Comparison of ENCODE assay signal across 7 mouse cellular contexts in the genomic region with DNA sequence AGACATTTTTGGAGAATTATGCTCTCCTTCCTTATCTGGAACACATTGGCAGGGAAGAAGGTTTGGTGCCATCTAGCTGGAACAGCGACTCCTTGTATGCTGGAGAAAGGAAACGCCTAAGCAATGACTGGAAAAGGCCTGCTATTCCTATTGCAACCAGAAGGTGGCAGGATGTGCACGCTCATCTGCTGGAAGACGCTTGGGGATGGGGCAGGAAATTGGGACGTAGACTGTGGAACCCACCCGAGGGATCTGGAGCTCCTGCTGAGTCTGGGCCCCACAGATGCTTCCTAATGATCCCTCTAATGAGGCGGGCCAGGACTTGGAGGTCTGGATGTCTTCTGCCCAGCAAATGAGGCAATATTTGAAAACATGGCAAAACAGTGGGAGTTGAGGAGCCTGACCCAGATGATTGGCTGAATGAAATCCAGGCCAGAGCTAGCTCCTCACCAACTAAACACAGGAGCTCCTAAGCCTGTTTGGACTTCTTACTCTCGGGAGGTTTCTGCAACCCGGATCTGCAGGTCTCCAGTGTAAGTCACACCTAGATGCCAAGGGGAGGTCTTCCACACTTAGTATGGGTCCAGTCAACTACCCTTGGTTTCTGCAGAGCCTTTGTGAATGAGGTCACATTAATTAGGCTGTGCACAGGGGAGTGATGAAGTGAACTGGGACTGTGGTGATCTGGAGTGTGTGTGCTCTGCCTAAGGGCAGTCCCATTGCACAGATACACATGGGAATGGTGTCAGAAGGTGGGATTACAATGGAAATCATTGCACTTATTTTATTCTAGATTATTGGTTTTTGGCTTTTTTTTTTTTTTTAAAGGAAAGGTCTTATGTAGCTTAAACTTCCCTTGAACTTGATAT. TPM values are rescaled to one million over a fixed set of nuclear protein-coding genes. Genes with fewer than 3 reads are reported as not detected.
DNase-seq lines count a peak whose midpoint lies in the region; ATAC-seq and TF ChIP-seq lines count a peak whose summit lies in the region.

No protein-coding gene starts in this region.

- H3K4me2 ChIP-seq in forebrain, embryonic 13.5 days, result no peak overlapping the region
- peak overlapping the region; percentile 24 for H3K4me2 ChIP-seq in hindbrain, postnatal 0 days (ENCODE audit: low read depth, low read length)

- H3K4me1 ChIP-seq in forebrain, embryonic 13.5 days, result 0 out of 2 replicates have a peak, but pooled peaks cover 3% of the 10 kb centered on the region
- no peaks in the 10 kb centered on the region for H3K4me1 ChIP-seq in hindbrain, postnatal 0 days (ENCODE audit: insufficient read depth, low read length)

- WGBS in forebrain, embryonic 13.5 days, result 7% methylated on average over 9 of the region's 9 CpGs
- WGBS in hindbrain, postnatal 0 days, result 7% methylated on average over 9 of the region's 9 CpGs

- intact Hi-C loops in left cerebral cortex, adult 2 months (cut with DNase I), result loop anchor here (1.0 to 2.0 kb wide), 4 partner anchors 270 to 589 kb away; no protein-coding TSS in a partner anchor

- H3K27ac ChIP-seq in forebrain, embryonic 13.5 days, result no peak overlapping the region
- no peak overlapping the region for H3K27ac ChIP-seq in hindbrain, postnatal 0 days
- no peak overlapping the region for H3K27ac ChIP-seq in left cerebral cortex, adult 2 months

- no peak overlapping the region for H3K4me3 ChIP-seq in forebrain, embryonic 13.5 days
- no peak overlapping the region for H3K4me3 ChIP-seq in hindbrain, postnatal 0 days (ENCODE audit: low read length)
- no peak overlapping the region for H3K4me3 ChIP-seq in left cerebral cortex, adult 2 months

- ATAC-seq in cerebellum, adult (ENCODE audit: insufficient number of reproducible peaks, low FRiP score, low TSS enrichment), result peak; percentile 70
- ATAC-seq in forebrain, embryonic 13.5 days, result peak; percentile 77
- ATAC-seq in hindbrain, postnatal 0 days, result peak; percentile 77
- peak; percentile 70 for ATAC-seq in megakaryocyte-erythroid progenitor cell, adult 5-6 weeks (replicated peaks; ENCODE audit: low FRiP score, low TSS enrichment, poor library complexity, severe bottlenecking)

- DNase-seq in T-cell, adult 2 months (ENCODE audit: low spot score), result peak; percentile 23
- DNase-seq in hindbrain, postnatal 0 days (ENCODE audit: low spot score), result peak; percentile 91
- peak; percentile 76 to 83 for DNase-seq in left cerebral cortex, adult 2 months (ENCODE audit: extremely low spot score in 1 of 2, low spot score in 2 of 2)
- peak; percentile 61 to 68 for DNase-seq in right cerebral cortex, postnatal 36 days (ENCODE audit: low spot score in 2 of 2)

- peak; percentile 99 for TF ChIP-seq CTCF in hindbrain, postnatal 0 days (IDR thresholded peaks at IDR 0.05; ENCODE audit: low read depth)
- TF ChIP-seq CTCF in left cerebral cortex, adult 2 months (IDR thresholded peaks at IDR 0.05), result peak; percentile 97

- no peak overlapping the region for H3K9ac ChIP-seq in forebrain, embryonic 13.5 days
- H3K9ac ChIP-seq in hindbrain, postnatal 0 days (replicated peaks; ENCODE audit: low read length), result no peak overlapping the region

- H3K27me3 ChIP-seq in forebrain, embryonic 13.5 days, result no peaks in the 10 kb centered on the region
- no peaks in the 10 kb centered on the region for H3K27me3 ChIP-seq in hindbrain, postnatal 0 days (ENCODE audit: insufficient read depth, low read length)

- H3K36me3 ChIP-seq in forebrain, embryonic 13.5 days (ENCODE audit: poor library complexity, severe bottlenecking), result no peaks in the 10 kb centered on the region
- H3K36me3 ChIP-seq in hindbrain, postnatal 0 days (ENCODE audit: insufficient read depth, low read length), result no peaks in the 10 kb centered on the region

- H3K9me3 ChIP-seq in forebrain, embryonic 13.5 days (replicated peaks), result no peaks in the 10 kb centered on the region
- H3K9me3 ChIP-seq in hindbrain, postnatal 0 days (ENCODE audit: low read length), result no peaks in the 10 kb centered on the region

RNA-seq across cellular contexts. Expression of a gene that starts 49.6 kb away (rescaled TPM):
- 182 and 199 TPM in 2 replicates for polyA plus RNA-seq in forebrain, embryonic 13.5 days (2015; fragmentation: Nextera tagmentation; extraction: Ambion mirVana)
- total RNA-seq in hindbrain, postnatal 0 days (2014; rRNA removed), result 49.0 and 50.4 TPM in 2 replicates
- polyA plus RNA-seq in hindbrain, postnatal 0 days (2015; fragmentation: Nextera tagmentation; extraction: Ambion mirVana), result 72.0 and 77.7 TPM in 2 replicates
- 10 to 100 TPM; 34.8 to 35.0 TPM for total RNA-seq in left cerebral cortex, adult 2 months (2021)
- 102 and 106 TPM in 2 replicates for total RNA-seq in megakaryocyte-erythroid progenitor cell, adult 5-6 weeks (2014; fragmentation: Nextera tagmentation)
- total RNA-seq in megakaryocyte-erythroid progenitor cell, adult 5-6 weeks (2017), result 128 and 135 TPM in 2 replicates

RNA-seq across cellular contexts. Expression of a gene that starts 58.0 kb away (rescaled TPM):
- polyA plus RNA-seq in forebrain, embryonic 13.5 days (2015; fragmentation: Nextera tagmentation; extraction: Ambion mirVana), result 260 and 278 TPM in 2 replicates
- total RNA-seq in hindbrain, postnatal 0 days (2014; rRNA removed), result 148 and 173 TPM in 2 replicates
- polyA plus RNA-seq in hindbrain, postnatal 0 days (2015; fragmentation: Nextera tagmentation; extraction: Ambion mirVana), result 304 and 319 TPM in 2 replicates
- total RNA-seq in left cerebral cortex, adult 2 months (2021), result 10 to 100 TPM; 87.0 to 97.9 TPM
- 212 and 229 TPM in 2 replicates for total RNA-seq in megakaryocyte-erythroid progenitor cell, adult 5-6 weeks (2014; fragmentation: Nextera tagmentation)
- 42.7 and 68.1 TPM in 2 replicates for total RNA-seq in megakaryocyte-erythroid progenitor cell, adult 5-6 weeks (2017)

Comparison
In these comparisons a context has a peak if more than half of its experiments do, and no peak if none do; other contexts are left out.
1. DNase-seq: peak in every context shown above with its lines; median percentile 91 in hindbrain, postnatal 0 days; 80 in left cerebral cortex, adult 2 months; 64 in right cerebral cortex, postnatal 36 days; 23 in T-cell, adult 2 months.